Mouse (Mus musculus): ENCODE results near the gene Lmtk3. TPM values are rescaled to one million over a fixed set of nuclear protein-coding genes. Genes with fewer than 3 reads are reported as not detected.

The Lmtk3 gene
- polyA plus RNA-seq, 1 experiment from 2014 or later, result 1.1 TPM

- Histone ChIP-seq H3K27ac (peak overlapping the region; percentile 100; the same call in 1 of the 2 replicates), H3K36me3 (peaks cover 49% of the 10 kb centered on the region)
Measured at GRCm38 (mm10) chr7:45812921-45813320, 29.4 kb downstream of the Lmtk3 start.

GRCm38 (mm10) chr7:45813787-45814779 is 30.5 kb downstream of the Lmtk3 start, which contains the start of gene Cyth2:
TSS of gene Cyth2 (minus strand) at chr7:45814581.
- H3K4me1 ChIP-seq, result peaks cover 19% of the 10 kb centered on the region
- H3K4me3 ChIP-seq (replicated peaks), result peak within 1 kb of the TSS; percentile 98
- ATAC-seq (ENCODE audit: insufficient read depth, low FRiP score, low read depth), result peak; percentile 99
- WGBS, result under 1% methylated on average over 65 of the region's 92 CpGs
- H3K36me3 ChIP-seq, result peaks cover 38% of the 10 kb centered on the region
- H3K27me3 ChIP-seq (replicated peaks), result no peaks in the 10 kb centered on the region
- no peaks in the 10 kb centered on the region for H3K9me3 ChIP-seq
- peak within 1 kb of the TSS; percentile 79 for H3K4me2 ChIP-seq
- peak within 1 kb of the TSS; percentile 100 for H3K9ac ChIP-seq
- H3K27ac ChIP-seq, result peak within 1 kb of the TSS; percentile 100

More at GRCm38 (mm10) chr7:45812921-45813320, 29.4 kb downstream of the Lmtk3 start:
- 80% methylated on average over 8 of the region's 8 CpGs for WGBS
- H3K9ac ChIP-seq, result peak overlapping the region; percentile 100
- H3K4me2 ChIP-seq, result peak overlapping the region; percentile 79
- H3K9me3 ChIP-seq, result no peaks in the 10 kb centered on the region
- no peaks in the 10 kb centered on the region for H3K27me3 ChIP-seq (replicated peaks)
- H3K4me1 ChIP-seq, result peaks cover 19% of the 10 kb centered on the region
- peak overlapping the region; percentile 98 for H3K4me3 ChIP-seq (replicated peaks)
- ATAC-seq (ENCODE audit: insufficient read depth, low FRiP score, low read depth), result no peak

- Histone ChIP-seq H3K4me3 (replicated peaks) (peak overlapping the region; percentile 34), H3K4me1 (peaks cover 20% of the 10 kb centered on the region), H3K9me3 (no peaks in the 10 kb centered on the region), H3K9ac (no peak overlapping the region), H3K27me3 (replicated peaks) (no peaks in the 10 kb centered on the region), H3K4me2 (peak overlapping the region; percentile 55), H3K27ac (no peak overlapping the region), H3K36me3 (peaks cover 31% of the 10 kb centered on the region)
- no peak for ATAC-seq (ENCODE audit: insufficient read depth, low FRiP score, low read depth)
- WGBS, result 2% methylated on average over 5 of the region's 5 CpGs
Measured at GRCm38 (mm10) chr7:45814841-45815240, 31.3 kb downstream of the Lmtk3 start.

- Histone ChIP-seq H3K4me3 (replicated peaks) (peak overlapping the region; percentile 34; the same call in 1 of the 2 replicates), H3K4me2 (peak overlapping the region; percentile 55; the same call in 1 of the 2 replicates), H3K27ac (no peak overlapping the region), H3K9me3 (no peaks in the 10 kb centered on the region), H3K9ac (no peak overlapping the region), H3K36me3 (peaks cover 24% of the 10 kb centered on the region), H3K4me1 (peaks cover 21% of the 10 kb centered on the region), H3K27me3 (replicated peaks) (no peaks in the 10 kb centered on the region)
- ATAC-seq (ENCODE audit: insufficient read depth, low FRiP score, low read depth), result no peak
- 62% methylated on average over 10 of the region's 10 CpGs for WGBS
Measured at GRCm38 (mm10) chr7:45815323-45815983, 31.9 kb downstream of the Lmtk3 start.

- no peak for ATAC-seq (ENCODE audit: insufficient read depth, low FRiP score, low read depth)
- Histone ChIP-seq H3K4me1 (peaks cover 21% of the 10 kb centered on the region), H3K36me3 (peaks cover 19% of the 10 kb centered on the region), H3K9me3 (no peaks in the 10 kb centered on the region), H3K4me2 (no peak overlapping the region), H3K9ac (no peak overlapping the region), H3K27me3 (replicated peaks) (no peaks in the 10 kb centered on the region), H3K4me3 (replicated peaks) (no peak overlapping the region), H3K27ac (no peak overlapping the region)
- WGBS, result 60% methylated on average over 2 of the region's 2 CpGs
Measured at GRCm38 (mm10) chr7:45815984-45816351, 32.4 kb downstream of the Lmtk3 start.

- Histone ChIP-seq H3K9me3 (no peaks in the 10 kb centered on the region), H3K9ac (no peak overlapping the region), H3K4me1 (peaks cover 11% of the 10 kb centered on the region), H3K4me2 (peak overlapping the region; percentile 43), H3K27me3 (replicated peaks) (no peaks in the 10 kb centered on the region), H3K27ac (no peak overlapping the region), H3K4me3 (replicated peaks) (peak overlapping the region; percentile 14), H3K36me3 (peaks cover under 1% of the 10 kb centered on the region; the same call in 1 of the 2 replicates)
- ATAC-seq (ENCODE audit: insufficient read depth, low FRiP score, low read depth), result no peak
- WGBS, result 16% methylated on average over 25 of the region's 25 CpGs
Measured at GRCm38 (mm10) chr7:45819843-45820242, 36.3 kb downstream of the Lmtk3 start.

- peaks cover 11% of the 10 kb centered on the region for H3K36me3 ChIP-seq
- 0 out of 2 replicates have a peak, but pooled peaks cover 2% of the 10 kb centered on the region for H3K4me1 ChIP-seq
- no peak overlapping the region for H3K4me3 ChIP-seq (replicated peaks)
- H3K27me3 ChIP-seq (replicated peaks), result no peaks in the 10 kb centered on the region
- no peak overlapping the region for H3K27ac ChIP-seq
- H3K9me3 ChIP-seq, result no peaks in the 10 kb centered on the region
- no peak overlapping the region for H3K9ac ChIP-seq
- H3K4me2 ChIP-seq, result no peak overlapping the region
- no peak for ATAC-seq (ENCODE audit: insufficient read depth, low FRiP score, low read depth)
Measured at GRCm38 (mm10) chr7:45820913-45821312, 37.4 kb downstream of the Lmtk3 start.

GRCm38 (mm10) chr7:45824598-45824997 is 41.1 kb downstream of the Lmtk3 start, which contains the start of gene Kcnj14:
TSS of gene Kcnj14 (minus strand) at chr7:45824782.
- Histone ChIP-seq H3K4me2 (no peak within 1 kb of the TSS), H3K9me3 (no peaks in the 10 kb centered on the region), H3K4me1 (0 out of 2 replicates have a peak, but pooled peaks cover 4% of the 10 kb centered on the region), H3K27me3 (replicated peaks) (no peaks in the 10 kb centered on the region), H3K9ac (no peak within 1 kb of the TSS), H3K27ac (no peak within 1 kb of the TSS), H3K4me3 (replicated peaks) (no peak within 1 kb of the TSS), H3K36me3 (peaks cover 27% of the 10 kb centered on the region)
- ATAC-seq (ENCODE audit: insufficient read depth, low FRiP score, low read depth), result no peak
- 60% methylated on average over 7 of the region's 7 CpGs for WGBS

- Histone ChIP-seq H3K27ac (no peak overlapping the region), H3K9me3 (no peaks in the 10 kb centered on the region), H3K4me2 (no peak overlapping the region), H3K4me3 (replicated peaks) (no peak overlapping the region), H3K27me3 (replicated peaks) (peaks cover 5% of the 10 kb centered on the region; the same call in 1 of the 2 replicates), H3K9ac (no peak overlapping the region), H3K36me3 (peaks cover 27% of the 10 kb centered on the region), H3K4me1 (0 out of 2 replicates have a peak, but pooled peaks cover 8% of the 10 kb centered on the region)
- WGBS, result 86% methylated on average over 7 of the region's 7 CpGs
- ATAC-seq (ENCODE audit: insufficient read depth, low FRiP score, low read depth), result no peak
Measured at GRCm38 (mm10) chr7:45826631-45827030, 43.1 kb downstream of the Lmtk3 start.

- Histone ChIP-seq H3K4me3 (replicated peaks) (peak within 1 kb of the TSS; percentile 79), H3K27me3 (replicated peaks) (peaks cover 44% of the 10 kb centered on the region), H3K9ac (peak within 1 kb of the TSS; percentile 59), H3K9me3 (no peaks in the 10 kb centered on the region), H3K4me2 (peak within 1 kb of the TSS; percentile 74), H3K4me1 (peaks cover 23% of the 10 kb centered on the region; the same call in 1 of the 2 replicates), H3K27ac (no peak within 1 kb of the TSS), H3K36me3 (peaks cover 20% of the 10 kb centered on the region; the same call in 1 of the 2 replicates)
- peak; percentile 83 for ATAC-seq (ENCODE audit: insufficient read depth, low FRiP score, low read depth)
- WGBS, result under 1% methylated on average over 34 of the region's 35 CpGs
Measured at GRCm38 (mm10) chr7:45830427-45831127, 47.0 kb downstream of the Lmtk3 start, which contains the start of gene Grwd1. TSS of gene Grwd1 (minus strand) at chr7:45830944.

GRCm38 (mm10) chr7:45831128-45831525 is 47.6 kb downstream of the Lmtk3 start:
- Histone ChIP-seq H3K4me1 (peaks cover 23% of the 10 kb centered on the region; the same call in 1 of the 2 replicates), H3K27me3 (replicated peaks) (peaks cover 47% of the 10 kb centered on the region), H3K9ac (peak overlapping the region; percentile 20; the same call in 1 of the 2 replicates), H3K9me3 (no peaks in the 10 kb centered on the region), H3K27ac (no peak overlapping the region), H3K4me2 (peak overlapping the region; percentile 74), H3K36me3 (peaks cover 14% of the 10 kb centered on the region; the same call in 1 of the 2 replicates), H3K4me3 (replicated peaks) (peak overlapping the region; percentile 79)
- 20% methylated on average over 5 of the region's 5 CpGs for WGBS
- no peak for ATAC-seq (ENCODE audit: insufficient read depth, low FRiP score, low read depth)

Data from stomach, embryonic 15.5 days (tissue).